Mouse (Mus musculus) hindbrain, embryonic 12.5 days (tissue): ENCODE measurements at regions not wholly inside any gene's neighbourhood (a gene's known extent, or its start where the extent isn't known, plus 50 kb on each side); places are given as distances from the start of the nearest gene placed in this dataset.
"Not testable (repeated sequence)": the region's sequence is repeated elsewhere in the genome, so short reads cannot be mapped to it uniquely, and the experiment has no call there.

Experiments
- ATAC-seq: fragments of 200-750 bp; cut with Nextera tagmentation; 2 replicates; pipeline ENCODE4 v1.8.0; 2017; ENCODE audit warnings: moderate TSS enrichment; ENCODE audit not compliant: low FRiP score
- H3K27ac ChIP-seq: fragments of 300-500 bp; sonication (generic); 2 replicates; pipeline ENCODE4 v1.5.1; 2016; ENCODE audit warnings: mild to moderate bottlenecking
- H3K27me3 ChIP-seq: fragments of 300-500 bp; sonication (generic); 2 replicates; pipeline ENCODE4 v1.6.1; 2016; ENCODE audit warnings: mild to moderate bottlenecking
- H3K36me3 ChIP-seq: fragments of 300-500 bp; sonication (generic); 2 replicates; pipeline ENCODE4 v1.6.1; 2016; ENCODE audit warnings: mild to moderate bottlenecking
- H3K4me1 ChIP-seq: fragments of 300-500 bp; sonication (generic); 2 replicates; pipeline ENCODE4 v1.6.1; 2016
- H3K4me2 ChIP-seq: fragments of 300-500 bp; sonication (generic); replicated peaks from 2 replicates; pipeline ENCODE4 v1.6.1; 2016; ENCODE audit warnings: mild to moderate bottlenecking
- H3K4me3 ChIP-seq: fragments of 300-500 bp; sonication (generic); 2 replicates; pipeline ENCODE4 v1.5.1; 2016; ENCODE audit warnings: mild to moderate bottlenecking
- H3K9ac ChIP-seq: fragments of 300-500 bp; sonication (generic); 2 replicates; pipeline ENCODE4 v1.6.1; 2016; ENCODE audit warnings: mild to moderate bottlenecking, moderate library complexity
- H3K9me3 ChIP-seq: fragments of 300-500 bp; sonication (generic); replicated peaks from 2 replicates; pipeline ENCODE4 v1.6.1; 2016; ENCODE audit warnings: mild to moderate bottlenecking
- WGBS: fragments of 180-500 bp; shearing (Covaris S2); methylation state at CpG from one replicate; pipeline ENCODE4 v1.1.7; 2016; 5-methylcytosine and 5-hydroxymethylcytosine counted together

DNA sequence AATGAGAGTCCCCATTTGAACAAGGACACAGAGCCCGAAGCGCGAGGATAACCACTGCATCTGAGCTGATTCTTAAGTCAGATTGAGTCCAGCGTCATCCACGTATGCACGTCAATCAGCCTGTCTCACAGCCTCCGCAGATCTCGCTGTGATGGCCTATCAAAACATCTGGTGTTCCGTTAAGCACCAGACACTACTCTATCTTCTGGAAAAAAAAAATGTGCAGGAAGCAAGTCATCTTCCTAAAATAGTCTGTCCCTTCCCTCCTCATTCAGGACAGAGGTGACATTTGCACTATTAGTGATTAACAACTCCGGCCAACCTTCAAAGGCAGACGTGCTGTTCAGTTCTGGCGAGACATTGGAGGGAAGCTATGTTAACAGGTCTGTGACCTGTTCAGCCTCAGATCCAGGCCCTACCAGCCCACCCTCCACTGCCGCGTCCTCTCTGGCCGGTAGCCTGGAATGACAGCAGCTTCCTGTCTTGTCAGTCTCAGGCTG lies 81.0 kb downstream of the Cpn2 start:
- Histone ChIP-seq H3K36me3 (no peaks in the 10 kb centered on the region), H3K9ac (no peak overlapping the region), H3K27ac (no peak overlapping the region), H3K27me3 (peaks cover 87% of the 10 kb centered on the region), H3K4me2 (no peak overlapping the region), H3K4me3 (no peak overlapping the region), H3K4me1 (peaks cover 26% of the 10 kb centered on the region), H3K9me3 (no peaks in the 10 kb centered on the region)
- ATAC-seq: no peak
- WGBS: 61% methylated on average over 15 of the region's 15 CpGs

DNA sequence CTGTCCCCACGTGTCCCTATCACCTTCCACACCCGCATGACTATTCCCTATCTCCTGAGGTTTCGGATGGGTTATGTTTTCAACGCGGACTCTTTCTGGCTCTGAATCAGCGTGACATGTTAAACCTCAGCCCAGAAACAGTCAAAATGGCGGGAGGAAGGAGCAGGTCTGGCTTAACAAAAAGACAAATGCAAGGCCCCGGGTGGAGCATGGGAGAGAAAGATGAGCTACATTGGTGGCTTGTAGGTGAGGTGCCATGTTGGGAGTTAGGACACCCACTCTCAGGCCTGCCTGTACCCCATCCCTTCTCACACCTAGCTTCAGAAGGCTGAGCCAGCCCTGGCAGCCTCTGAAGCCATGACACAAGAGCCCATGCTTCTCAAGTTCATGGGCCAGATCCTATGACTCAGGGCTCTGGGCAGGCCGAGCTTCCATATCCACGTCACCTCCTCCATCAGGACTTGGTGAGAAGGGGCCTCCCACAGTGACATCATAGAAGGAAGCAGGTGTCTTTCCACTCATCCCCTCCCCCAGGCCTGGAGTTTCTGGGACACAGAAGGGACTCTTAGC lies 80.5 kb downstream of the Cpn2 start:
- no peak overlapping the region for H3K9ac ChIP-seq
- H3K4me1 ChIP-seq: peaks cover 26% of the 10 kb centered on the region
- H3K36me3 ChIP-seq: no peaks in the 10 kb centered on the region
- H3K9me3 ChIP-seq: no peaks in the 10 kb centered on the region
- ATAC-seq: no peak
- WGBS: 74% methylated on average over 10 of the region's 10 CpGs
- H3K4me2 ChIP-seq: no peak overlapping the region
- no peak overlapping the region for H3K4me3 ChIP-seq
- no peak overlapping the region for H3K27ac ChIP-seq
- peaks cover 87% of the 10 kb centered on the region for H3K27me3 ChIP-seq

DNA sequence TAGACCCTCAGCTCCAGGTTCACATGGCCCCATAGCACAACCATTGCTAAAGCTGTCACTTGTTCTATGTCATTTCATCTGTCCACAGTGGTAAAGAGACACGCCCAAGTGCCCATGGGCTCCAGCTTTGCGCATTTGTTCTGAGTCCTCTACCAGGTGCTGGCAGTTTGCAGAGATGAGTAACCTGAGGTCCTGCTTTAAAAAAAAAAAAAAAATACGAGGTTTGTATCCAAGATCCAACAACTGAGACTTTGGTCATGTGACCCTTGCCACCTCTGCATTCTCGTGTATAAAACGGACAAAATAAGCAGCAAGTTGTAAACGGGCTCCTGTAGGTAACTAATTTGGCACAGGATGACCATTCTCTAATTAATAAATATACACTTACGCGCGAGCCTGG lies 79.9 kb downstream of the Cpn2 start:
- H3K27me3 ChIP-seq: peaks cover 87% of the 10 kb centered on the region
- H3K9me3 ChIP-seq: no peaks in the 10 kb centered on the region
- no peaks in the 10 kb centered on the region for H3K36me3 ChIP-seq
- H3K4me2 ChIP-seq: peak overlapping the region; percentile 70
- no peak for ATAC-seq
- H3K27ac ChIP-seq: no peak overlapping the region
- peak overlapping the region; percentile 36; the same call in 1 of the 2 replicates for H3K4me3 ChIP-seq
- WGBS: 50% methylated on average over 9 of the region's 9 CpGs
- no peak overlapping the region for H3K9ac ChIP-seq
- peaks cover 26% of the 10 kb centered on the region for H3K4me1 ChIP-seq

DNA sequence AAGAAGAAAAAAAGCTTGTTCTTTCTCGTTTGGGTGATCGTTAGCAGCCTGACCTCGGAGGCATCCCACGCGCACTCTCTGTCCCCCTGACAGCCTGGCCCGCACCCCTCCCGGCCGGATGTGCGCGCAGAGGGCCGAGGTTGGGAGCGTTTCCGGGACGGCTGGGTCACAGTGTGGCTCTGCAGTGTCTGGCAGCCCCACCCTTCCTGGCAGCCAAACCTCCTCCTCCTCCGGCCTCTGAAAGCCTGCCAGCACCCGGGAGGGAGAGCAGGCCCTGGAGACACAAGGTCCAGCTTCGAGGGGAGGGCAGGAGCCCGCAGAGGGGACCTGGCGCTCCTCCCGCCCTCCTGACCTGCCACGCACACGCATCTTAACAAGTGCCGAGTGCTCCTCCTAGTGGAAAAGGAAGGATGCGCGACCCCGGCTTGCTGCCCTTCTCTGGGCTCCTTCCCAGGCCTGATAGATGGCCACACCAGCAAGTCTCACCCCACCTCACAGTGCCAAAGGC lies 79.3 kb downstream of the Cpn2 start:
- no peaks in the 10 kb centered on the region for H3K36me3 ChIP-seq
- peak overlapping the region; percentile 32 for H3K9ac ChIP-seq
- under 1% methylated on average over 26 of the region's 26 CpGs for WGBS
- no peaks in the 10 kb centered on the region for H3K9me3 ChIP-seq
- no peak overlapping the region for H3K27ac ChIP-seq
- H3K4me3 ChIP-seq: peak overlapping the region; percentile 36
- peak overlapping the region; percentile 70 for H3K4me2 ChIP-seq
- peak; percentile 55 for ATAC-seq
- peaks cover 26% of the 10 kb centered on the region for H3K4me1 ChIP-seq
- peaks cover 92% of the 10 kb centered on the region for H3K27me3 ChIP-seq

DNA sequence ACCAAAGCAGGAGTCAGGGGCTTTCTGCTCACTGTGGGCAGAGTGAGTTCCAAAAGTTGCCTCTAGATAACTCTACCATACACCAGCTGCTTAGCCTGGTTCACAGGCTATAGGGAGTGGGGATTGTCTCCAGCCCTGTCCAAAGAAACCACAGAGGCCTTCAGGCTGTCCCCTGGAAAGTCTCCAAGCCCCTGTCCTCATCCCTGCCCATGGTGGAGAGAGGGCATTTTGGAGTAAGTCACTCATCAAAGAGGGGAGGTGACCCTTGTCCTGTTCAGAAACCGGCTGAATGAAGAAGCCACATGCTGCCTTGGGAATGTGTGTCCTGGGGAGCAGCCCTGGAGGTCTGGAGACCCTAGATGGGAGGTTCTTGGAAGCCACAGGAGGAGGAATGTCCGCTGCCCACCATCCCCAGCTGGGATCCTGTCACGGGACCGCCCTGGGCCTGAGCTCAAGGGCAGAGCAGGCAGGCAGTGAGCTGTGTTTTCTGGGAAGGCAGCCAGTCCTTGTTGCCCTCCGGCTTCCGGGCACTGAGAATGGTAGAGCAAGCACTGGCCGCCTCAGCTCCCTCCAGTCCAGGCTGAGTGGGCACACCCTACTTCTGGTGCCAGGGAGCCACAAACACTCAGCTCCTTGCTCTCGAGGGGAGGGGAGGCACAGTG lies 78.4 kb downstream of the Cpn2 start:
- Histone ChIP-seq H3K9me3 (no peaks in the 10 kb centered on the region), H3K27me3 (peaks cover 89% of the 10 kb centered on the region), H3K9ac (no peak overlapping the region), H3K4me2 (no peak overlapping the region), H3K4me3 (no peak overlapping the region), H3K27ac (no peak overlapping the region), H3K4me1 (peaks cover 35% of the 10 kb centered on the region), H3K36me3 (no peaks in the 10 kb centered on the region)
- no peak for ATAC-seq
- 58% methylated on average over 8 of the region's 8 CpGs for WGBS

DNA sequence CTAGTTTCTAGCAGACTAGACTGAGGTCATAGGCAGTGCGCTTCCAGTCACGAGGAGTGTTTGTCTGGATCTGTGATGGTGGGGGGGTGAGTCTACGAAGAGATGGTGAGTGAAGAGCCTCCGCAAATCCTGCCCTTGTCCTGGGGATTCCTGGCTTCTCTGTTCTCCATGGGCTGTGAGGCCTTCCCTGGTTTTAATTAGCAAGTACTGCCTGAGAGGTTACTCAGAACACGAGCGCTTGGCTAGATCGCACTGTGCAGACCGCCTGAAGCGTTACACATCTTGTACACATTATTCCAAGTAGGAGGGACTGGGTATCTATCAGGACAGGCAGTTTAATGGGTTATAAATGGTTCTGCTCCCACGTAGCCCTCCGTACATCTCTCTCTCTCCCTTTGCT lies 76.9 kb downstream of the Cpn2 start:
- no peak overlapping the region for H3K9ac ChIP-seq
- H3K4me1 ChIP-seq: peaks cover 34% of the 10 kb centered on the region
- no peak overlapping the region for H3K27ac ChIP-seq
- WGBS: 62% methylated on average over 11 of the region's 11 CpGs
- no peaks in the 10 kb centered on the region for H3K36me3 ChIP-seq
- no peaks in the 10 kb centered on the region for H3K9me3 ChIP-seq
- ATAC-seq: no peak
- H3K27me3 ChIP-seq: peaks cover 87% of the 10 kb centered on the region
- H3K4me3 ChIP-seq: no peak overlapping the region
- H3K4me2 ChIP-seq: no peak overlapping the region

DNA sequence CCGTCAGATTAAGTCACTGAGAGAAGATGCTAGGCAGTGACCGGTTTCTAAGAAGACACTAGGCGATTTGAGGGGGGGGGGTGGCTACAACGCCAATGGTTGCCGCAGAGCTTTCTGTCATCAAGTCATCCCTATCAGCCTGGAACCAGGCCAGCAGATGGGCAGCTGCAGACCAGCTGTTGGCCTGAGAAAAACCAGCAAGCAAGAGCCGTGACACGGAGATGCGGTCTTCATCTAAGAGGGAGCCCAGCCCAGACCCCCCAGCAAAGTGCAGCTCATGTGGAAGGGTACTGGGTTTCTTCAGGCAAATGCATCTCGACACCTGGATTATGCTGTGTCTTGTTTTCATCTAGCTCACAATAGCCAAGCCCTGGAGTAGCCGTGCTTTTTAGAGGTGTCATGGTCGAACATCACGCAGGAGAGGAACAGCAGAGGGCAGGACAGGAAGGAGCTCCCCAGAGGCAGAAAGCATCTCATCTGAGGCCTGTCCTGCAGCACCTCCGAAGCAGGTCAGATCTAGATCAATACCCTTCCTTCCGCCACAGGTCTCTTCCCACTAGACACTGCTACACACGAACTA lies 76.3 kb downstream of the Cpn2 start:
- ATAC-seq: no peak
- no peak overlapping the region for H3K4me3 ChIP-seq
- H3K4me1 ChIP-seq: peaks cover 31% of the 10 kb centered on the region
- H3K27me3 ChIP-seq: peaks cover 89% of the 10 kb centered on the region
- H3K27ac ChIP-seq: no peak overlapping the region
- H3K36me3 ChIP-seq: no peaks in the 10 kb centered on the region
- H3K4me2 ChIP-seq: no peak overlapping the region
- no peaks in the 10 kb centered on the region for H3K9me3 ChIP-seq
- no peak overlapping the region for H3K9ac ChIP-seq
- 66% methylated on average over 15 of the region's 15 CpGs for WGBS

DNA sequence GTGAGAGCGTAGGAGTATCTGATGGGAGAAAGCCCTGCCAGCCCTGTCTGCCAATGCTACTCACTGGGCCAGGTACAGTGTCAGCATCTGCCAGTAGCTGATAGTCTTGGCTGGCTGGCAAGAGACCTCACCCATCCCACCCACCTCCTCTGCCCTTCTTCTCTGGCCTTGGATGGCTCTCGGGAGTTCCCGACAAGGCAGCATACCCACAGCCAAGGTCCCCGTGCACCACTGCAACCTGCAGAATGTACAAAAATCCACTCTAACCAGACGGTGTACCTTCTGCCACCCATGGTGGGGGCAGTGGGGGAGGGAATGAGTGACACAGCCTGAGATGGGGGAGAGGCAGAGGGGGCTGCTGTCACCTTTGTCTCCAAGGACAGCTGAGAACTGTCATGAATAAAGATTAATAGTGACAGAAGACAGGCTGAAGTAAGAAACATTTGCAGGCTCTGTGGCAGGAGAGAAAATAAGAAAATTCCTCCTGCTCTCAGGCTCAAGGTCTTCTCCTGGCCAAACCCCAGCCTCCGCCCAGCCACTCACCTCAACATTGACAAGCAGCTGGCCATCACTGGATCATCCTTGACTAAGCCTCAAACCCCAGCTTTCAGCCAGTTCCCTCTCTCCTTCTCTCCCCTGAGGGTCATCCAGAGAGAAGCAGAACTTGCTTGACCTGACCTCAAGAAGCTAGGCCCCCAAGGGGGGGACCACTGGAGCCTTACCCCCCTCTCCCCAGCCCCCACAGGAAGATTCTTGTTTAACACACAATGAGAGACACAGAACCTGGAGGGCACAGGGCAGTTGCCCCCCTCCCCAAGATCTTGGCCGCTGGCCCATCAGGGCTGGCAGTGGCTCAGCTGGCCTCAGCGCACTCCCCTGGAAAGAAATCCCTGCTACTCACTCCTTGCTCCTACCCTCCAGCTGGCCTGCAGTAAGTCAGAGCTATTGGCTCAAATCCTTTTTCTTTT lies 73.7 kb downstream of the Cpn2 start:
- peaks cover 78% of the 10 kb centered on the region for H3K27me3 ChIP-seq
- H3K4me3 ChIP-seq: no peak overlapping the region
- no peak overlapping the region for H3K27ac ChIP-seq
- no peak overlapping the region for H3K9ac ChIP-seq
- 49% methylated on average over 8 of the region's 8 CpGs for WGBS
- peaks cover 22% of the 10 kb centered on the region for H3K4me1 ChIP-seq
- no peak overlapping the region for H3K4me2 ChIP-seq
- no peaks in the 10 kb centered on the region for H3K9me3 ChIP-seq
- H3K36me3 ChIP-seq: no peaks in the 10 kb centered on the region
- 0 out of 2 replicates have a peak, but pooled peaks have one; percentile 20 for ATAC-seq

DNA sequence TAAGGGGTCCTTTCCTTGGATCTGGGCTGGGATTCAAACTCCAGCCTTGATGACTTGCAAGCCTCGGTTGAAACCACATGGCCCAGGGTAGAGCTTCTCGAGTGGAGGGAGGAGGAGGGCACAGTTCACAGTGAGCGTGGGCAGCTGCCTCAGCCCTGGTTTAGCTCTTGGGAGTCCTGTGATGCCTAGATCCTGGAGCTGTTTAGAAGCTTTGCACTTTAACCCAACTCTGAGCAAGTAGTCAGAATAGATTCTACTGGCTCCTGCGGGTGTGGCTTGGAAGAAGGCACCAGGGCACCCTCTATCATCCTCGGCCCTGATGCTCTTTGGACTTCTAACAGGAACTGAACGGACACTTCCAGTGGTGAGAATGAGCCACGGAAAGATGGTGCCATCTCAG lies 72.5 kb downstream of the Cpn2 start:
- Histone ChIP-seq H3K4me2 (no peak overlapping the region), H3K27ac (no peak overlapping the region), H3K27me3 (peaks cover 67% of the 10 kb centered on the region), H3K9ac (no peak overlapping the region), H3K4me1 (peaks cover 18% of the 10 kb centered on the region), H3K4me3 (no peak overlapping the region), H3K36me3 (no peaks in the 10 kb centered on the region), H3K9me3 (no peaks in the 10 kb centered on the region)
- ATAC-seq: no peak
- WGBS: 80% methylated on average over 7 of the region's 7 CpGs

DNA sequence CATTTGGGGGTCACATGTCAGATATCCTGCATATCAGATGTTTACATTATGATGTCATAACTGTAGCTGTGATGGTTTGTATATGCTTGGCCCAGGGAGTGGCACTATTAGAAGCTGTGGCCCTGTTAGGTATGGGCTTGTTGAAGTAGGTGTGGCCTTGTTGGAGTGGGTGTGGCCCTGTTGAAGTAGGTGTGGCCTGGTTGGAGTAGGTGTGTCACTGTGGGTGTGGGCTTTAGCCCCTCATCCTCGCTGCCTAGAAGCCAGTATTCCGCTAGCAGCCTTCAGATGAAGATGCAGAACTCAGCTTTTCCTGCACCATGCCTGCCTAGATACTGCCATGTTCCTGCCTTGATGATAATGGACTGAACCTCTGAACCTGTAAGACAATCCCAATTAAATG lies 71.4 kb downstream of the Cpn2 start:
- peaks cover 59% of the 10 kb centered on the region for H3K27me3 ChIP-seq
- not testable (repeated sequence) for H3K36me3 ChIP-seq, H3K27ac ChIP-seq, H3K4me2 ChIP-seq, ATAC-seq, H3K4me3 ChIP-seq, H3K9me3 ChIP-seq, H3K9ac ChIP-seq
- 88% methylated on average over 2 of the region's 2 CpGs for WGBS
- peaks cover 16% of the 10 kb centered on the region for H3K4me1 ChIP-seq

DNA sequence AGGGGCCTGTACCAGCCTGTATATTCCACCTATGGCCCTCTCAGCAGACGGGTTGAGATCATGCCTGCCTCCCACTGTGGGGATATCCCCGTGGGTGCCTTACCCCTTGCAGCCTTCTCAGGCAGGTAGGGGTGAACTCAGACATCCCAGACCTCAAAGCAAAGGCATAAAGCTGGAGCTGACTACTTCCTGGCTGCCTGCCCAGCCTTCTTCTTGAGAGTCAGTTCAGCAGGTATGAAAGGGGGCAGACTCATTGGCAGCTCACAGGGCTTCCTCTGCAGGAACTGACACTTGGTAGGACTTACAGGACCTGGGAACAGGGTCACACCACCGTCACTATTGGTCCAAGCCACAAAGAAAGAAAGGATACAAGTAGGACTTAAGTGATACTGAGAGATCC lies 69.9 kb downstream of the Cpn2 start:
- no peaks in the 10 kb centered on the region for H3K9me3 ChIP-seq
- peaks cover 44% of the 10 kb centered on the region for H3K27me3 ChIP-seq
- H3K9ac ChIP-seq: no peak overlapping the region
- H3K4me3 ChIP-seq: no peak overlapping the region
- WGBS: 80% methylated on average over 3 of the region's 3 CpGs
- ATAC-seq: no peak; the same call in 1 of the 2 replicates
- H3K36me3 ChIP-seq: no peaks in the 10 kb centered on the region
- no peak overlapping the region for H3K27ac ChIP-seq
- H3K4me1 ChIP-seq: peaks cover 15% of the 10 kb centered on the region
- no peak overlapping the region for H3K4me2 ChIP-seq

DNA sequence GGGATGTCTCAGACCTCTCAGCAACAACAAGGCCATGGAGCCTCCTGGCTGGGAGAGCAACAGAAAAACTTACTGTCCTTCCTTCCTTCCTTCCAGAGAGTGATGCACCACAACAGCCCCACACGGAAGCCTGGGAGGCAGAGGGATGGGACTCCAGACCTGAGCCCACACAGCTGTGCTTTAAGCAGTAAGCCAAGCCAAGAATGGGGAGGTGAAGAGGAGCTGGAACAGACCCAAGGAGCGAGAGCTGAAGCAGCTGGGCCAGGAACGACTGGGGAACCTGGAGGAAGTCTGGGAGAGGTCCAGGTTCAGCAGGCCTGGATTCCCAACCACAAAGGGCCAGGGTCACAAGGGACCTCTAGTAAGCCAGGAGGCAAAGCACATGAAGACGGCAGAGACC lies 67.5 kb downstream of the Cpn2 start:
- H3K4me2 ChIP-seq: no peak overlapping the region
- H3K36me3 ChIP-seq: no peaks in the 10 kb centered on the region
- peaks cover 41% of the 10 kb centered on the region for H3K27me3 ChIP-seq
- no peak overlapping the region for H3K9ac ChIP-seq
- WGBS: 64% methylated on average over 4 of the region's 4 CpGs
- H3K4me1 ChIP-seq: no peaks in the 10 kb centered on the region
- no peak for ATAC-seq
- no peak overlapping the region for H3K27ac ChIP-seq
- H3K9me3 ChIP-seq: no peaks in the 10 kb centered on the region
- H3K4me3 ChIP-seq: no peak overlapping the region
